Mouse (Mus musculus) stomach, postnatal 0 days (tissue): Measurements from ENCODE around the gene Ugt1a8.

ENCODE experiments used
- CTCF ChIP-seq: IDR thresholded peaks from 2 replicates; pipeline ENCODE4 v1.5.1; 2016; ENCODE audit warnings: antibody characterized with exemption, low read depth, mild to moderate bottlenecking, moderate library complexity
- EP300 ChIP-seq: optimal IDR thresholded peaks from 2 replicates; pipeline ENCODE3; 2016; ENCODE audit warnings: antibody characterized with exemption

DNA sequence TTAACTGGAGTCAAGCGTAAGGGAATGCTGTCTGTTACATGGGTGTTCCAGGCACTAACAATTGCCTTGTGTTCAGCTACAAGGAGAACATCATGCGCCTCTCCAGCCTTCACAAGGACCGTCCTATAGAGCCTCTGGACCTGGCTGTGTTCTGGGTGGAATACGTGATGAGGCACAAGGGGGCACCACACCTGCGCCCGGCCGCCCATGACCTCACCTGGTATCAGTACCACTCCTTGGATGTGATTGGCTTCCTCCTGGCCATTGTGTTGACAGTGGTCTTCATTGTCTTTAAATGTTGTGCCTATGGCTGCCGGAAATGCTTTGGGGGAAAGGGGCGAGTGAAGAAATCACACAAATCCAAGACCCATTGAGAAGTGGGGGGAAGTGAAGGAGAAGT, 130.4 kb downstream of the Ugt1a8 start:
- TF ChIP-seq EP300 = no peak
- TF ChIP-seq CTCF = no peak
